Mouse (Mus musculus) MEL (cell line): Measurements from ENCODE around the gene Ldah. TPM values are rescaled to one million over a fixed set of nuclear protein-coding genes. Genes with fewer than 3 reads are reported as not detected.

ENCODE experiments used
- DNase-seq: peaks from one replicate; pipeline ENCODE4 v3.0.0; 2011; ENCODE audit warnings: low read depth, low spot score
- H3K27ac ChIP-seq: 2 replicates; pipeline ENCODE4 v1.5.1; 2012; ENCODE audit warnings: low read depth, mild to moderate bottlenecking, control low read depth, low read length, moderate library complexity; ENCODE audit not compliant: control insufficient read depth
- H3K27me3 ChIP-seq, 2 experiments: fragments of 150-350 bp in 1 of 2; sonication (generic) in 1 of 2; 2 replicates each; pipeline ENCODE4 v1.6.1; 2012; ENCODE audit warnings: low read length in 2 of 2, mild to moderate bottlenecking in 2 of 2, improper control_type of control experiment in 1 of 2, moderate library complexity in 1 of 2; ENCODE audit not compliant: insufficient read depth in 2 of 2, control insufficient read depth in 1 of 2
- H3K36me3 ChIP-seq, 2 experiments: 2 replicates each; pipeline ENCODE4 v1.6.1; 2012 to 2014; ENCODE audit warnings: low read length in 2 of 2, improper control_type of control experiment in 1 of 2, inconsistent platforms in 1 of 2, mild to moderate bottlenecking in 1 of 2; ENCODE audit not compliant: insufficient read depth in 2 of 2, control insufficient read depth in 1 of 2
- H3K4me1 ChIP-seq, 2 experiments: fragments of 150-350 bp in 1 of 2; sonication (generic) in 1 of 2; 2 replicates each; pipeline ENCODE4 v1.6.1; 2012; ENCODE audit warnings: low read length in 2 of 2, improper control_type of control experiment in 1 of 2, mild to moderate bottlenecking in 1 of 2; ENCODE audit not compliant: insufficient read depth in 2 of 2, control insufficient read depth in 1 of 2
- H3K4me3 ChIP-seq, 2 experiments: fragments of 150-350 bp in 1 of 2; sonication (generic) in 1 of 2; 2 replicates each; pipeline ENCODE4 v1.5.1; 2012; ENCODE audit warnings: low read depth in 2 of 2, low read length in 2 of 2, mild to moderate bottlenecking in 2 of 2, moderate library complexity in 2 of 2, control low read depth in 1 of 2, improper control_type of control experiment in 1 of 2; ENCODE audit not compliant: control insufficient read depth in 1 of 2, insufficient read depth in 1 of 2
- H3K79me2 ChIP-seq: 2 replicates; pipeline ENCODE4 v1.6.1; 2012; ENCODE audit warnings: mild to moderate bottlenecking, low read length, moderate library complexity; ENCODE audit not compliant: control insufficient read depth, poor library complexity, insufficient read depth
- H3K9ac ChIP-seq: 2 replicates; pipeline ENCODE4 v1.6.1; 2012; ENCODE audit warnings: low read depth, mild to moderate bottlenecking, control low read depth, low read length, moderate library complexity; ENCODE audit not compliant: control insufficient read depth, poor library complexity, severe bottlenecking
- H3K9me3 ChIP-seq: fragments of 150-350 bp; sonication (generic); replicated peaks from 2 replicates; pipeline ENCODE4 v1.6.1; 2012; ENCODE audit warnings: mild to moderate bottlenecking, low read length, improper control_type of control experiment, moderate library complexity; ENCODE audit not compliant: insufficient read depth
- BHLHE40 ChIP-seq: IDR thresholded peaks from 2 replicates; pipeline ENCODE4 v1.6.1; 2012; ENCODE audit warnings: low read depth, mild to moderate bottlenecking, inconsistent platforms, low read length, improper control_type of control experiment, borderline replicate concordance
- CHD1 ChIP-seq: IDR thresholded peaks from 2 replicates; pipeline ENCODE4 v1.6.1; 2012; ENCODE audit warnings: low read depth, mild to moderate bottlenecking, inconsistent platforms, low read length, improper control_type of control experiment
- CTCF ChIP-seq, 3 experiments: IDR thresholded peaks in 2 of 3; conservative IDR thresholded peaks in 1 of 3; 2 replicates each; pipeline ENCODE4 v1.5.1; 2011 to 2012; ENCODE audit warnings: low read length in 3 of 3, low read depth in 2 of 3, mild to moderate bottlenecking in 2 of 3, improper control_type of control experiment in 1 of 3, inconsistent platforms in 1 of 3, mixed read lengths in 1 of 3, moderate library complexity in 1 of 3; ENCODE audit not compliant: control insufficient read depth in 1 of 3, insufficient read depth in 1 of 3, poor library complexity in 1 of 3, severe bottlenecking in 1 of 3
- E2F4 ChIP-seq: IDR thresholded peaks from 2 replicates; pipeline ENCODE4 v1.6.1; 2011; ENCODE audit warnings: low read depth, low read length, improper control_type of control experiment, borderline replicate concordance
- ELF1 ChIP-seq: IDR thresholded peaks from 2 replicates; pipeline ENCODE4 v1.6.1; 2014; ENCODE audit warnings: low read depth, mild to moderate bottlenecking, inconsistent platforms, low read length, improper control_type of control experiment, moderate library complexity
- ETS1 ChIP-seq: IDR thresholded peaks from 2 replicates; pipeline ENCODE4 v1.6.1; 2012; ENCODE audit warnings: low read depth, mild to moderate bottlenecking, inconsistent platforms, low read length, improper control_type of control experiment, moderate library complexity
- GATA1 ChIP-seq: IDR thresholded peaks from 2 replicates; pipeline ENCODE4 v1.6.1; 2011; ENCODE audit warnings: low read depth, low read length, improper control_type of control experiment
- HCFC1 ChIP-seq: IDR thresholded peaks from 2 replicates; pipeline ENCODE4 v1.6.1; 2012; ENCODE audit warnings: low read depth, mild to moderate bottlenecking, inconsistent platforms, low read length, improper control_type of control experiment, moderate library complexity
- KAT2A ChIP-seq: conservative IDR thresholded peaks from 2 replicates; pipeline ENCODE4 v1.6.1; 2012; ENCODE audit warnings: low read depth, low read length, improper control_type of control experiment, inconsistent platforms
- MAX ChIP-seq: IDR thresholded peaks from 2 replicates; pipeline ENCODE4 v1.6.1; 2011; ENCODE audit warnings: low read length, improper control_type of control experiment
- NELFE ChIP-seq: IDR thresholded peaks from 2 replicates; pipeline ENCODE4 v1.6.1; 2011; ENCODE audit warnings: low read depth, low read length, improper control_type of control experiment
- POLR2AphosphoS2 ChIP-seq: IDR thresholded peaks from 2 replicates; pipeline ENCODE4 v1.6.1; 2011; ENCODE audit warnings: low read length, improper control_type of control experiment
- RAD21 ChIP-seq: IDR thresholded peaks from 2 replicates; pipeline ENCODE4 v1.6.1; 2011; ENCODE audit warnings: mild to moderate bottlenecking, low read depth, low read length, improper control_type of control experiment
- SMC3 ChIP-seq: IDR thresholded peaks from 2 replicates; pipeline ENCODE4 v1.6.1; 2011; ENCODE audit warnings: low read depth, low read length, improper control_type of control experiment
- TCF12 ChIP-seq: IDR thresholded peaks from 2 replicates; pipeline ENCODE4 v1.6.1; 2014; ENCODE audit warnings: low read depth, mild to moderate bottlenecking, inconsistent platforms, low read length, improper control_type of control experiment, moderate library complexity
- USF1 ChIP-seq: IDR thresholded peaks from 2 replicates; pipeline ENCODE4 v1.6.1; 2014; ENCODE audit warnings: low read depth, mild to moderate bottlenecking, inconsistent platforms, low read length, improper control_type of control experiment, moderate library complexity
- ZC3H11A ChIP-seq: IDR thresholded peaks from 2 replicates; pipeline ENCODE4 v1.6.1; 2012; ENCODE audit warnings: low read depth, mild to moderate bottlenecking, inconsistent platforms, low read length, improper control_type of control experiment
- ZMIZ1 ChIP-seq: IDR thresholded peaks from 2 replicates; pipeline ENCODE4 v1.6.1; 2012; ENCODE audit warnings: low read depth, mild to moderate bottlenecking, inconsistent platforms, low read length, improper control_type of control experiment, moderate library complexity
- polyA plus RNA-seq, 2 experiments: library from polyadenylated mRNA; stranded (reverse) in 1 of 2; unstranded in 1 of 2; fragments of >175 nt in 1 of 2; fragments of >200 nt in 1 of 2; gene quantifications; 2 replicates each; pipeline versions ENCODE4 v1.2.1 to v1.2.4; 2012; ENCODE audit warnings: low replicate concordance in 2 of 2, low read depth in 1 of 2; ENCODE audit not compliant: insufficient read length in 2 of 2, insufficient read depth in 1 of 2, missing spikeins in 1 of 2
- total RNA-seq: library from RNA; depleted of rRNA; stranded (reverse); fragments of 300-350 nt; gene quantifications from 2 replicates; pipeline ENCODE4 v1.2.3, GENCODE M21; 2012

Ldah gene
- total and polyA plus RNA-seq, 3 experiments, result 28.6 to 132 (median 44.2) TPM

- no peak within 1 kb of the TSS for H3K4me3 ChIP-seq
- H3K9me3 ChIP-seq, result no peaks in the 10 kb centered on the region
- no peaks in the 10 kb centered on the region for H3K27me3 ChIP-seq
Observed at GRCm38 (mm10) chr12:8301841-8302431, 94.0 kb downstream of the Ldah start, which contains the start of gene Gdf7. Gdf7 (minus strand) TSS chr12:8301954.

GRCm38 (mm10) chr12:8305258-8305657 lies 97.4 kb downstream of the Ldah start:
- no peak overlapping the region for H3K4me3 ChIP-seq
- no peak for TF ChIP-seq USF1
- no peak for TF ChIP-seq POLR2AphosphoS2
- no peak for TF ChIP-seq E2F4
- TF ChIP-seq TCF12, result no peak
- no peak for TF ChIP-seq ZMIZ1
- no peak for TF ChIP-seq SMC3
- no peak for TF ChIP-seq ELF1
- TF ChIP-seq GATA1, result no peak
- TF ChIP-seq ZC3H11A, result no peak
- no peak for TF ChIP-seq BHLHE40
- TF ChIP-seq ETS1, result no peak
- TF ChIP-seq HCFC1, result no peak
- no peak for TF ChIP-seq KAT2A
- TF ChIP-seq RAD21, result no peak
- no peak for TF ChIP-seq MAX
- no peak for DNase-seq
- H3K36me3 ChIP-seq, result no peaks in the 10 kb centered on the region
- no peaks in the 10 kb centered on the region; a peak in 1 of 4 replicates for H3K27me3 ChIP-seq
- 0 out of 4 replicates have a peak, but pooled peaks cover 0 to 2% of the 10 kb centered on the region in 2 experiments for H3K4me1 ChIP-seq
- no peak overlapping the region for H3K27ac ChIP-seq
- H3K79me2 ChIP-seq, result no peaks in the 10 kb centered on the region
- no peak overlapping the region for H3K9ac ChIP-seq
- no peaks in the 10 kb centered on the region for H3K9me3 ChIP-seq

More at GRCm38 (mm10) chr12:8301841-8302431, 94.0 kb downstream of the Ldah start, which contains the start of gene Gdf7:
- Histone ChIP-seq H3K4me1 (0 out of 4 replicates have a peak, but pooled peaks cover 0 to 2% of the 10 kb centered on the region in 2 experiments), H3K79me2 (no peaks in the 10 kb centered on the region), H3K27ac (no peak within 1 kb of the TSS), H3K36me3 (no peaks in the 10 kb centered on the region), H3K9ac (no peak within 1 kb of the TSS)
- no peak for DNase-seq
- no peak for TF ChIP-seq NELFE
- 0 out of 6 replicates have a peak, but pooled peaks of 1 of the 3 experiments have one; percentile 10 for TF ChIP-seq CTCF (IDR thresholded peaks at IDR 0.05 in 2 of 3, conservative IDR thresholded peaks at IDR 0.05 in 1 of 3; ENCODE audit: control insufficient read depth in 1 of 3, insufficient read depth in 1 of 3, low read depth in 2 of 3, low read length in 3 of 3, poor library complexity in 1 of 3, severe bottlenecking in 1 of 3)
- TF ChIP-seq MAX, result no peak
- no peak for TF ChIP-seq CHD1
